ENCODE assay signal across 8 mouse cellular contexts in the genomic region with DNA sequence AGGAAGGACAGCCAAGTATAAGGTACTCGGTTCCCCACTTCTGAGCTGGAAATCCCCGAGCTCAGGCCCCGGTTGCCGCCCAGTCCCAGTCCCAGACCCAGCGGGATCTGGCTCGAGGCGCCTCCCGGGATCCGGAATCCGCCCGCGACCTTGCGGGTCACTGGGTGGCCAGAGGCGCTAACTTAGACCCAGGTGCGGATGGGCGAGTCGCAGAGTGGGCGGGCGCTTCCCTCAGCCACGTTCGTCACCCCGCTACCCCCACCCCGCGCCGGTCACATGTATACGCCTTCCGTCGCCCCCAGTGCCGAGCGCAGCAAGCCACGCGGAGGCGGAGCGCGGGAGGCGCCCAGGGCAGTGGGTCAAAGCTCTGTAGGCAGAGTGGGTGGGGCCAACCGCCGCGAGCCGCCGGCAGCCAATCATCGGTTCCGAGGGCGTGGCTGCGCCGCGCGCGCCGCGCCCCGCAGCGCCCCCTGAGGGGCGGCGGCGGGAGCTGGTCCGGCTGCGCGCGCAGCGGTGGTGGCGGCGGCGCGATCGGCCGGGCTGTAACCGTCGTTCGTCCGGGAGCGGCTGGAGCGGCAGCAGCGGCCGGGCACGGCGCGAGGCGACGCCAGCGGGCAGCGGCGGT. TPM values are rescaled to one million over a fixed set of nuclear protein-coding genes. Genes with fewer than 3 reads are reported as not detected.
DNase-seq lines count a peak whose midpoint lies in the region; ATAC-seq and TF ChIP-seq lines count a peak whose summit lies in the region.

No protein-coding gene starts in this region.

- H3K9me3 ChIP-seq in heart, embryonic 15.5 days (replicated peaks) = no peaks in the 10 kb centered on the region
- H3K9me3 ChIP-seq in liver, embryonic 14.5 days (ENCODE audit: control insufficient read depth, low read length) = no peaks in the 10 kb centered on the region
- H3K9me3 ChIP-seq in neural tube, embryonic 11.5 days (ENCODE audit: control insufficient read depth, low read length) = no peaks in the 10 kb centered on the region
- no peaks in the 10 kb centered on the region for H3K9me3 ChIP-seq in stomach, postnatal 0 days (ENCODE audit: control insufficient read depth, low read length)

- peak overlapping the region; percentile 98 for H3K4me3 ChIP-seq in brown adipose tissue, adult 24 weeks (ENCODE audit: insufficient read depth, low read depth, low read length)
- peak overlapping the region; percentile 98 for H3K4me3 ChIP-seq in heart, embryonic 15.5 days
- H3K4me3 ChIP-seq in liver, embryonic 14.5 days (ENCODE audit: insufficient read depth in 1 of 2, low read depth in 2 of 2, low read length in 2 of 2) = peak overlapping the region; percentile 64 to 82
- H3K4me3 ChIP-seq in neural tube, embryonic 11.5 days (ENCODE audit: low read depth, low read length) = peak overlapping the region; percentile 91
- H3K4me3 ChIP-seq in stomach, postnatal 0 days (ENCODE audit: low read depth, low read length) = peak overlapping the region; percentile 86

- H3K27ac ChIP-seq in brown adipose tissue, adult 24 weeks (replicated peaks; ENCODE audit: low read depth, low read length) = peak overlapping the region; percentile 93
- H3K27ac ChIP-seq in heart, embryonic 15.5 days = peak overlapping the region; percentile 97
- H3K27ac ChIP-seq in liver, embryonic 14.5 days = peak overlapping the region; percentile 69
- peak overlapping the region; percentile 95 for H3K27ac ChIP-seq in neural tube, embryonic 11.5 days (ENCODE audit: low read depth, low read length)
- peak overlapping the region; percentile 99 for H3K27ac ChIP-seq in stomach, postnatal 0 days (replicated peaks)

- peaks cover 17% of the 10 kb centered on the region for H3K4me1 ChIP-seq in brown adipose tissue, adult 24 weeks (ENCODE audit: control insufficient read depth, insufficient read depth, insufficient read length, low read length)
- peaks cover 55% of the 10 kb centered on the region for H3K4me1 ChIP-seq in heart, embryonic 15.5 days (replicated peaks)
- H3K4me1 ChIP-seq in liver, embryonic 14.5 days (replicated peaks; ENCODE audit: control insufficient read depth in 2 of 2, insufficient read depth in 2 of 2, low read length in 1 of 2) = peaks cover 29 to 30% of the 10 kb centered on the region in 2 experiments
- H3K4me1 ChIP-seq in neural tube, embryonic 11.5 days (ENCODE audit: control insufficient read depth, insufficient read depth, low read length) = peaks cover 21% of the 10 kb centered on the region
- peaks cover 9% of the 10 kb centered on the region for H3K4me1 ChIP-seq in stomach, postnatal 0 days (replicated peaks; ENCODE audit: control insufficient read depth, insufficient read depth)

- TF ChIP-seq EP300 in liver, embryonic 14.5 days (IDR thresholded peaks at IDR 0.05; ENCODE audit: low read depth) = no peak
- TF ChIP-seq EP300 in stomach, postnatal 0 days (optimal IDR thresholded peaks at IDR 0.05) = no peak

- H3K27me3 ChIP-seq in heart, embryonic 15.5 days = no peaks in the 10 kb centered on the region
- no peaks in the 10 kb centered on the region for H3K27me3 ChIP-seq in liver, embryonic 14.5 days (ENCODE audit: control insufficient read depth, insufficient read depth, low read length)
- H3K27me3 ChIP-seq in neural tube, embryonic 11.5 days (ENCODE audit: control insufficient read depth, insufficient read depth, low read length) = no peaks in the 10 kb centered on the region
- H3K27me3 ChIP-seq in stomach, postnatal 0 days (ENCODE audit: control insufficient read depth, insufficient read depth, low read length) = no peaks in the 10 kb centered on the region

- 0% methylated on average over 77 of the region's 83 CpGs for WGBS in heart, embryonic 15.5 days
- under 1% methylated on average over 77 of the region's 83 CpGs for WGBS in liver, embryonic 14.5 days (ENCODE audit: insufficient replicate concordance)
- under 1% methylated on average over 53 of the region's 83 CpGs for WGBS in neural tube, embryonic 11.5 days
- under 1% methylated on average over 43 of the region's 83 CpGs for WGBS in stomach, postnatal 0 days

- no peak; the same call in 1 of the 2 replicates for TF ChIP-seq CTCF in liver, embryonic 14.5 days (IDR thresholded peaks at IDR 0.05; ENCODE audit: low read depth)
- TF ChIP-seq CTCF in stomach, postnatal 0 days (IDR thresholded peaks at IDR 0.05; ENCODE audit: low read depth) = peak; percentile 42

- ATAC-seq in heart, embryonic 15.5 days (replicated peaks; ENCODE audit: insufficient number of reproducible peaks, insufficient read depth, low FRiP score, low read depth) = peak; percentile 97
- ATAC-seq in liver, embryonic 14.5 days (ENCODE audit: insufficient read depth) = peak; percentile 93
- ATAC-seq in neural tube, embryonic 11.5 days (ENCODE audit: insufficient read depth, low FRiP score, low TSS enrichment) = peak; percentile 96
- peak; percentile 97 for ATAC-seq in stomach, postnatal 0 days (ENCODE audit: low FRiP score, low TSS enrichment)

- H3K36me3 ChIP-seq in heart, embryonic 15.5 days = no peaks in the 10 kb centered on the region
- no peaks in the 10 kb centered on the region for H3K36me3 ChIP-seq in liver, embryonic 14.5 days (replicated peaks; ENCODE audit: control insufficient read depth, insufficient read depth, low read depth)
- H3K36me3 ChIP-seq in neural tube, embryonic 11.5 days (ENCODE audit: control insufficient read depth, insufficient read depth, low read length) = no peaks in the 10 kb centered on the region
- H3K36me3 ChIP-seq in stomach, postnatal 0 days (ENCODE audit: control insufficient read depth, insufficient read depth, low read length) = no peaks in the 10 kb centered on the region

- H3K9ac ChIP-seq in heart, embryonic 15.5 days = peak overlapping the region; percentile 98
- H3K9ac ChIP-seq in liver, embryonic 14.5 days (replicated peaks) = peak overlapping the region; percentile 75
- peak overlapping the region; percentile 96 for H3K9ac ChIP-seq in neural tube, embryonic 11.5 days (ENCODE audit: low read length)
- peak overlapping the region; percentile 98 for H3K9ac ChIP-seq in stomach, postnatal 0 days (ENCODE audit: low read length)

- DNase-seq in CD4-positive, CD25-positive, alpha-beta regulatory T cell, adult 2 months (ENCODE audit: low read depth, low spot score) = peak; percentile 98
- DNase-seq in fibroblast of lung, adult 2 months (ENCODE audit: low read depth) = peak; percentile 78
- DNase-seq in kidney, postnatal 25 days = peak; percentile 98 to 100
- peak; percentile 91 to 94 (median 92) for DNase-seq in liver, embryonic 14.5 days (ENCODE audit: low read depth in 3 of 3, low spot score in 3 of 3)
- peak; percentile 95 for DNase-seq in neural tube, embryonic 11.5 days (ENCODE audit: low spot score)
- DNase-seq in stomach, postnatal 0 days (ENCODE audit: low spot score) = peak; percentile 98

- H3K4me2 ChIP-seq in heart, embryonic 15.5 days = peak overlapping the region; percentile 75
- H3K4me2 ChIP-seq in liver, embryonic 14.5 days (ENCODE audit: low read depth) = peak overlapping the region; percentile 97
- H3K4me2 ChIP-seq in neural tube, embryonic 11.5 days (ENCODE audit: low read depth) = peak overlapping the region; percentile 77
- H3K4me2 ChIP-seq in stomach, postnatal 0 days (replicated peaks; ENCODE audit: low read depth) = peak overlapping the region; percentile 68

RNA-seq across cellular contexts. Expression of gene Ptp4a2, which starts 8.8 kb away (rescaled TPM):
- polyA plus RNA-seq in brown adipose tissue, adult 24 weeks (2012; ENCODE audit: insufficient read depth, insufficient read length, missing spikeins) = 156 and 232 TPM in 2 replicates
- polyA plus RNA-seq in heart, embryonic 15.5 days (2015; fragmentation: Nextera tagmentation; extraction: Ambion mirVana) = 347 and 442 TPM in 2 replicates
- 26.1 and 42.2 TPM in 2 replicates for polyA plus RNA-seq in liver, embryonic 14.5 days (2012; rRNA removed)
- polyA plus RNA-seq in liver, embryonic 14.5 days (2014; fragmentation: Nextera tagmentation; extraction: Ambion mirVana) = 150 and 154 TPM in 2 replicates
- polyA plus RNA-seq in neural tube, embryonic 11.5 days (2014; fragmentation: Nextera tagmentation; extraction: Ambion mirVana) = 316 and 317 TPM in 2 replicates
- polyA plus RNA-seq in stomach, postnatal 0 days (2015; fragmentation: Nextera tagmentation; extraction: Ambion mirVana) = 270 and 275 TPM in 2 replicates

Comparison
In these comparisons a context has a peak if more than half of its experiments do, and no peak if none do; other contexts are left out.
1. Peak in every context shown above with its lines: DNase-seq, ATAC-seq, H3K4me3 ChIP-seq and H3K27ac ChIP-seq.